Mouse (Mus musculus): ENCODE results near the gene Nqo2.

- TF ChIP-seq CTCF (IDR thresholded peaks at IDR 0.05; ENCODE audit: low read depth) (no peak), EP300 (IDR thresholded peaks at IDR 0.05; ENCODE audit: low read depth) (no peak)
Observed at GRCm38 (mm10) chr13:33952947-33953346, 11.5 kb upstream of the Nqo2 start.
